Mouse (Mus musculus): ENCODE data around the gene Mark2. TPM values are rescaled to one million over a fixed set of nuclear protein-coding genes. Genes with fewer than 3 reads are reported as not detected.

The Mark2 gene
- total RNA-seq, 4 experiments from 2014 or later = 44.5 to 54.2 (median 47.1) TPM

Other genes starting within 250 kb of the Mark2 start
- 1 to 10 TPM in 3 of 4 experiments, under 1 TPM in 1; 0.92 to 2.0 (median 1.4) TPM for gene Flrt1, start 236.1 kb downstream of the Mark2 start, total RNA-seq (2022)
- 10 to 100 TPM; 62.2 to 71.6 (median 68.0) TPM for gene Otub1, start 135.5 kb downstream of the Mark2 start, total RNA-seq (2022)
- gene Cox8a, start 124.2 kb downstream of the Mark2 start, total RNA-seq (2022) = 100 to 1,000 TPM; 406 to 459 (median 432) TPM
- gene Naa40, start 100.7 kb downstream of the Mark2 start, total RNA-seq (2022) = 10 to 100 TPM; 11.7 to 21.1 (median 17.1) TPM
- gene Rcor2, start 74.5 kb downstream of the Mark2 start, total RNA-seq (2022) = 10 to 100 TPM in 1 of 4 experiments, 1 to 10 TPM in 3; 5.5 to 12.7 (median 7.3) TPM
- gene Spindoc, start 41.1 kb upstream of the Mark2 start, total RNA-seq (2022) = 10 to 100 TPM; 13.3 to 15.1 (median 13.8) TPM
- 10 to 100 TPM; 11.5 to 12.0 (median 11.8) TPM for gene 2700081O15Rik, start 75.8 kb upstream of the Mark2 start, total RNA-seq (2022)
- 10 to 100 TPM; 68.0 to 76.0 (median 73.0) TPM for gene Rtn3, start 141.4 kb upstream of the Mark2 start, total RNA-seq (2022)
- gene Atl3, start 152.2 kb upstream of the Mark2 start, total RNA-seq (2022) = 10 to 100 TPM; 10.2 to 13.2 (median 12.8) TPM
- 100 to 1,000 TPM; 121 to 150 (median 137) TPM for gene Pla2g16, start 215.6 kb upstream of the Mark2 start, total RNA-seq (2022)